Mouse (Mus musculus): ENCODE results near the gene Fgf2.

- TF ChIP-seq CTCF (IDR thresholded peaks at IDR 0.05; ENCODE audit: low read depth, low read length) (no peak), GATA1 (IDR thresholded peaks at IDR 0.05; ENCODE audit: borderline replicate concordance, low read length) (no peak), GATA2 (IDR thresholded peaks at IDR 0.05; ENCODE audit: borderline replicate concordance, low read depth, low read length) (no peak), POLR2AphosphoS5 (IDR thresholded peaks at IDR 0.05; ENCODE audit: insufficient replicate concordance, low read depth, low read length) (no peak), TAL1 (conservative IDR thresholded peaks at IDR 0.05; ENCODE audit: low read depth, low read length) (no peak)
These were observed 53.8 kb downstream of the Fgf2 start for GRCm38 (mm10) chr3:37401729-37402610.

Data from G1E (cell line).